Mouse (Mus musculus): ENCODE results near the gene Fam160b1. TPM values are rescaled to one million over a fixed set of nuclear protein-coding genes. Genes with fewer than 3 reads are reported as not detected.

Fam160b1 gene
- polyA plus RNA-seq, 1 experiment from 2014 or later, result 14.5 TPM

DNA sequence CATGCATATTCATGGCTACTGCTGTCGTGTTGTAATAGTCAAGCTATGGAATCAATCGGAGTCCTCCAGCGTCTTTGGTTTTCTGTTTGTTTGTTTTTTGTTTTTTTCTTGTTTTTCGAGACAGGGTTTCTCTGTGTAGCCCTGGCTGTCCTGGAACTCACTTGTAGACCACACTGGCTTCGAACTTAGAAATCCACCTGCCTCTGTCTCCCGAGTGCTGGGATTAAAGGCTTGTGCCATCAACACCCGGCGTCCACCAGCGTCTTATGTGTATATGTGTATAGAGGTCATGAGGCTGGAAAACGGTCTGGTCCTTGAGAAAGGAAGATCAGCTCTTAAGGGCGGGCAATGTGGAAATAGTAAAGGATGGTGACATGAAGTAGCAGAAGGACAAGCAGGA, 6.4 kb upstream of the Fam160b1 start:
- H3K9me3 ChIP-seq (ENCODE audit: control insufficient read depth, low read length), result no peaks in the 10 kb centered on the region
- no peak overlapping the region for H3K4me2 ChIP-seq (ENCODE audit: low read depth, low read length, severe bottlenecking)
- H3K9ac ChIP-seq (ENCODE audit: low read length), result no peak overlapping the region
- H3K36me3 ChIP-seq (ENCODE audit: control insufficient read depth, insufficient read depth, low read length), result no peaks in the 10 kb centered on the region
- no peaks in the 10 kb centered on the region for H3K27me3 ChIP-seq (ENCODE audit: control insufficient read depth, insufficient read depth, low read length)
- no peak overlapping the region for H3K4me3 ChIP-seq (ENCODE audit: low read depth, low read length)
- 93% methylated on average over 11 of the region's 11 CpGs for WGBS
- H3K4me1 ChIP-seq (replicated peaks; ENCODE audit: control insufficient read depth, insufficient read depth, low read length), result no peaks in the 10 kb centered on the region
- H3K27ac ChIP-seq (ENCODE audit: low read depth, low read length), result no peak overlapping the region
- DNase-seq (ENCODE audit: low spot score), result peak; percentile 23
- ATAC-seq (replicated peaks; ENCODE audit: low FRiP score), result no peak

DNA sequence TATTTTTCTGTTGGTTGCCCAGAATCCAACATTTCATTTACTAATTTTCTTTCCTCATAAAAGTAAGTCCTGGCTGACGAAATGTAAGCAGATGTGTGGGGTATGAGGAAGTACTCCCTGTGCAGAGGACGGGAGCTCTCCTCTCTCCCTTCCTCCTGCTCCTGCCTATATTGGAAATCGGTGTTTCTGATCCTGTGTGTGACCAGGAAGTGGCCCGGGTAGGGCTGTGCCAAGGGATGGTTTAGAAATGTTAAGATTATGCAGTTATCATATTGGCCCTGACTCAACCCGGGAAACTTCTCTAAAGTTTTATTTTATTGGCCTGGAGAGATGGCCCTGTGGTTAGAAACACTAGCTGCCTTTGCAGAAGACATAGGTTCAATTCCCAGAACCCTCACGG, 5.8 kb upstream of the Fam160b1 start:
- Histone ChIP-seq H3K27me3 (ENCODE audit: control insufficient read depth, insufficient read depth, low read length) (no peaks in the 10 kb centered on the region), H3K36me3 (ENCODE audit: control insufficient read depth, insufficient read depth, low read length) (no peaks in the 10 kb centered on the region), H3K27ac (ENCODE audit: low read depth, low read length) (no peak overlapping the region), H3K4me2 (ENCODE audit: low read depth, low read length, severe bottlenecking) (no peak overlapping the region), H3K4me3 (ENCODE audit: low read depth, low read length) (no peak overlapping the region), H3K4me1 (replicated peaks; ENCODE audit: control insufficient read depth, insufficient read depth, low read length) (no peaks in the 10 kb centered on the region), H3K9ac (ENCODE audit: low read length) (no peak overlapping the region), H3K9me3 (ENCODE audit: control insufficient read depth, low read length) (no peaks in the 10 kb centered on the region)
- DNase-seq (ENCODE audit: low spot score), result peak; percentile 23
- 90% methylated on average over 6 of the region's 6 CpGs for WGBS
- no peak for ATAC-seq (replicated peaks; ENCODE audit: low FRiP score)

DNA sequence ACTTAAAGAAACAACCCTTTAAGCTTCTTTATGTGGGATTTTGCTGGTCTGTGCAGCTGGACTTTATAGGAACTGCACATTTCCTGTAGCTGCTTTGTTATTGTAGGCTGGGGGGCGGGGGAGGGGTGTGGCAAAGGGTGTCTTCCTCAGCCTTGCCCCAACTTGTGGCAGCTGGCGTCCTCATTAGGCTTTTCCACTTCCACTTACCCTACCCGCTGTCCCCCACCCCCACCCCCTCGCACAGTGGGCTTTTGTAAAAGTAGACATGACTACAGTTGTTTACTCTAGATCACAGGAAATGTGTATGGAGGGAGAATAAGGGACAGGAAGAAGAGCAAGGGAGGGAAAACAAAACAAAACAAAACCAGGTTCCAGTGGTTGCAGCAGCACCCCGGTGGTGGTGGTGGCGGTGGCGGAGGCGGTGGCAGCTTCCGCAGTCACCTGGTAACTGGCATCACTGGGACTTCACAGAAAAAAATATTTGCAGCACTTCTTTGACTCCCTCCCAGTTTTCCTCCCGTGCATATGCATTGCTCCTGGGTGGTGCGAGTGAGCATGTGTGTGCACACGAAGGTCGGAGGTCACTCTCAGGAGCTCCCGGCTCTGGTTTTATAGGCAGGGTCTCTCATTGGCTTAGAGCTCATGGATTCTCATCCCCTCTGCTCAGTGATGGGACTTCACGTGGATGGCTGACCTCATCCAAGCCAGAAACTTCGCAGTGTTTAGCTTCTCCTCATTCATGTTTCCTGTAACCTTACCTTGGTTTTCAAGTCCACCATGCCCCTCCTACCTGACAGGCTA, 4.8 kb upstream of the Fam160b1 start:
- no peak overlapping the region for H3K27ac ChIP-seq (ENCODE audit: low read depth, low read length)
- no peak for ATAC-seq (replicated peaks; ENCODE audit: low FRiP score)
- no peak overlapping the region for H3K4me2 ChIP-seq (ENCODE audit: low read depth, low read length, severe bottlenecking)
- no peaks in the 10 kb centered on the region for H3K27me3 ChIP-seq (ENCODE audit: control insufficient read depth, insufficient read depth, low read length)
- WGBS, result 85% methylated on average over 16 of the region's 16 CpGs
- no peaks in the 10 kb centered on the region for H3K36me3 ChIP-seq (ENCODE audit: control insufficient read depth, insufficient read depth, low read length)
- peak; percentile 52 for DNase-seq (ENCODE audit: low spot score)
- H3K4me3 ChIP-seq (ENCODE audit: low read depth, low read length), result no peak overlapping the region
- no peaks in the 10 kb centered on the region for H3K9me3 ChIP-seq (ENCODE audit: control insufficient read depth, low read length)
- H3K4me1 ChIP-seq (replicated peaks; ENCODE audit: control insufficient read depth, insufficient read depth, low read length), result no peaks in the 10 kb centered on the region
- no peak overlapping the region for H3K9ac ChIP-seq (ENCODE audit: low read length)

DNA sequence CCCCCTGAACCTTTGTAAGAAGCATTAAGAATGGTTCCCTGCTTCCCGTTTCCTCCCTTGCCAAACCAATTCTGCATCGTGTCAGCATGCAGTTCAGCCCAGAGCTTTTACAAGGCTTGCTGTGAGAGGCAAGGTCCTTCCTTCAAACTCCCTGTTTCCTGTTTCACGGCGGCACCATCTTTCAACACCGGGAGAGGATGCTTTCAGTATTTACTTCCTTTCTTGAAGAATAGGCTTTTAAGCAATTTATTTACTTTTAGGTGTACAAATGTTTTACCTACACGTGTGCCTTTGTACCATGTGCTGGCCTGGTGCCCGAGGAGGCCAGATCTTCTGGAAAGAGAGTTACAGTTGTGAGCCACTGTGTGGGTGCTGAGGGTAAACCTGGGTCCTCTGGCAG, 4.2 kb upstream of the Fam160b1 start:
- no peaks in the 10 kb centered on the region for H3K27me3 ChIP-seq (ENCODE audit: control insufficient read depth, insufficient read depth, low read length)
- no peak overlapping the region for H3K4me3 ChIP-seq (ENCODE audit: low read depth, low read length)
- no peaks in the 10 kb centered on the region for H3K4me1 ChIP-seq (replicated peaks; ENCODE audit: control insufficient read depth, insufficient read depth, low read length)
- peak; percentile 30 for DNase-seq (ENCODE audit: low spot score)
- ATAC-seq (replicated peaks; ENCODE audit: low FRiP score), result no peak
- 90% methylated on average over 7 of the region's 7 CpGs for WGBS
- no peak overlapping the region for H3K4me2 ChIP-seq (ENCODE audit: low read depth, low read length, severe bottlenecking)
- H3K27ac ChIP-seq (ENCODE audit: low read depth, low read length), result no peak overlapping the region
- H3K36me3 ChIP-seq (ENCODE audit: control insufficient read depth, insufficient read depth, low read length), result no peaks in the 10 kb centered on the region
- no peak overlapping the region for H3K9ac ChIP-seq (ENCODE audit: low read length)
- H3K9me3 ChIP-seq (ENCODE audit: control insufficient read depth, low read length), result no peaks in the 10 kb centered on the region

DNA sequence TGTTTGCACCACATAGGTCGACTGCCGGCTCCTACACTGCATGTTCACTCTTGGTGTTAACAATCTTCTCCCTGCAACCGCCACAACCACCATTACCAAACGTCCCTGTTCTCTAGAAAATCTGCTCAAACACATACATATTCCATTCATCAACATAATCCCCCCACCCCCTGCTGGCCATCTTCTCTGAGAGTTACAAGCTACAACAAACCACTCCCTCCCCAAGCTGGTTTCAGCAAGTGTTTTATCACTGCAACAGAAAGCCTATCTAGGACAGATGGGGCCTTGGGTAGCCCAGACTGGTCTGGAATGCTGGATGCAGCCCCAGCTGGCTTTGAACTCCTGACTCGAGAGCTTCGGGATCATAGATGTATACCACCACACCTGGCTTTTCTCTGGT, 3.2 kb upstream of the Fam160b1 start:
- peak; percentile 27 for DNase-seq (ENCODE audit: low spot score)
- Histone ChIP-seq H3K27me3 (ENCODE audit: control insufficient read depth, insufficient read depth, low read length) (no peaks in the 10 kb centered on the region), H3K27ac (ENCODE audit: low read depth, low read length) (no peak overlapping the region), H3K9me3 (ENCODE audit: control insufficient read depth, low read length) (no peaks in the 10 kb centered on the region), H3K4me1 (replicated peaks; ENCODE audit: control insufficient read depth, insufficient read depth, low read length) (no peaks in the 10 kb centered on the region), H3K9ac (ENCODE audit: low read length) (no peak overlapping the region), H3K4me2 (ENCODE audit: low read depth, low read length, severe bottlenecking) (no peak overlapping the region), H3K36me3 (ENCODE audit: control insufficient read depth, insufficient read depth, low read length) (no peaks in the 10 kb centered on the region), H3K4me3 (ENCODE audit: low read depth, low read length) (no peak overlapping the region)
- no peak for ATAC-seq (replicated peaks; ENCODE audit: low FRiP score)
- 87% methylated on average over 6 of the region's 6 CpGs for WGBS

DNA sequence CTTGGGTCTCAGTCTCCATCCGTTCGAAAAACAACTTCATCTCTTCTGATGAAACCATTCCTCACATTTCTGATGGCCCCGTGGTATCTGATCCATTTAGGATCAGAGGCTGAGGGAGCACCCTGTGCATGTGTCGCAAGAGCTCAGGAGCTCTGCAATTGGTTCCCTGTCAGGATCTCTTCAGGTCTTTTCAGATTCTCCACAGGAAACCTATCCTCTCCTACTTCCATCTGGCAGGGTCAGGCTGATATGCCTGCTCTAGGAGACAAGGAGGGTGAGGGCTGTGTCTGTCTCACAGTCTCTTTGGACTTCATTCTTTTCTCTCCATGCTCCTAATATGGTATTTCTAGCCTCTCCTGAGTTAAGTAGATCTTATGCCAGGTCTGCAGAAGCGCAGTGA, 2.7 kb upstream of the Fam160b1 start:
- H3K27ac ChIP-seq (ENCODE audit: low read depth, low read length), result no peak overlapping the region
- WGBS, result 91% methylated on average over 5 of the region's 5 CpGs
- H3K27me3 ChIP-seq (ENCODE audit: control insufficient read depth, insufficient read depth, low read length), result no peaks in the 10 kb centered on the region
- no peak overlapping the region for H3K4me2 ChIP-seq (ENCODE audit: low read depth, low read length, severe bottlenecking)
- DNase-seq (ENCODE audit: low spot score), result peak; percentile 16
- no peaks in the 10 kb centered on the region for H3K9me3 ChIP-seq (ENCODE audit: control insufficient read depth, low read length)
- no peak for ATAC-seq (replicated peaks; ENCODE audit: low FRiP score)
- H3K9ac ChIP-seq (ENCODE audit: low read length), result no peak overlapping the region
- peaks cover 3% of the 10 kb centered on the region; the same call in 1 of the 2 replicates for H3K4me1 ChIP-seq (replicated peaks; ENCODE audit: control insufficient read depth, insufficient read depth, low read length)
- no peak overlapping the region for H3K4me3 ChIP-seq (ENCODE audit: low read depth, low read length)
- no peaks in the 10 kb centered on the region for H3K36me3 ChIP-seq (ENCODE audit: control insufficient read depth, insufficient read depth, low read length)

DNA sequence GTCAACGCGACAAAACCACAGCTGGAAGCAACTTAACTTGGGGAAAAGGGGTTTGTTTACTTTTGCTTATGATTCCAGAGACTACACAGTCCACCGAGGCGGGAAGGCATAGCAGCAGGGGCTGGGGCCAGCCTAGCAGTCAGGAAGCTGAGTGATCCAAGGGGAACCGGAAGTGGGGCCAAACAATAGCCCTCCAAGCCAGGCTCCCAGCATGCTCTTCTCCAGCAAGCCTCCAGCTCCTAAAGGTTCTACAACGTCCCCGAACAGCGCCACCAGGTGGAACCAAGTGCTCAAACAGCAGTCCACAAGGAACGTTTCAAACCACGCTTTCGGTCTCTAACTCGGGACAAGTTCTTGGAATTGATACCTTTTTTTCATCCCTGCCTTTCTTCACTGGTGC, 2.2 kb upstream of the Fam160b1 start:
- 82% methylated on average over 12 of the region's 12 CpGs for whole genome bisulfite sequencing
- Histone ChIP-seq H3K36me3 (ENCODE audit: control insufficient read depth, insufficient read depth, low read length) (no peaks in the 10 kb centered on the region), H3K27ac (ENCODE audit: low read depth, low read length) (no peak overlapping the region), H3K4me1 (replicated peaks; ENCODE audit: control insufficient read depth, insufficient read depth, low read length) (peaks cover 4% of the 10 kb centered on the region; the same call in 1 of the 2 replicates), H3K9me3 (ENCODE audit: control insufficient read depth, low read length) (no peaks in the 10 kb centered on the region), H3K4me2 (ENCODE audit: low read depth, low read length, severe bottlenecking) (no peak overlapping the region), H3K4me3 (ENCODE audit: low read depth, low read length) (no peak overlapping the region), H3K9ac (ENCODE audit: low read length) (no peak overlapping the region), H3K27me3 (ENCODE audit: control insufficient read depth, insufficient read depth, low read length) (no peaks in the 10 kb centered on the region)
- ATAC-seq (replicated peaks; ENCODE audit: low FRiP score), result no peak
- DNase-seq (ENCODE audit: low spot score), result peak; percentile 57

DNA sequence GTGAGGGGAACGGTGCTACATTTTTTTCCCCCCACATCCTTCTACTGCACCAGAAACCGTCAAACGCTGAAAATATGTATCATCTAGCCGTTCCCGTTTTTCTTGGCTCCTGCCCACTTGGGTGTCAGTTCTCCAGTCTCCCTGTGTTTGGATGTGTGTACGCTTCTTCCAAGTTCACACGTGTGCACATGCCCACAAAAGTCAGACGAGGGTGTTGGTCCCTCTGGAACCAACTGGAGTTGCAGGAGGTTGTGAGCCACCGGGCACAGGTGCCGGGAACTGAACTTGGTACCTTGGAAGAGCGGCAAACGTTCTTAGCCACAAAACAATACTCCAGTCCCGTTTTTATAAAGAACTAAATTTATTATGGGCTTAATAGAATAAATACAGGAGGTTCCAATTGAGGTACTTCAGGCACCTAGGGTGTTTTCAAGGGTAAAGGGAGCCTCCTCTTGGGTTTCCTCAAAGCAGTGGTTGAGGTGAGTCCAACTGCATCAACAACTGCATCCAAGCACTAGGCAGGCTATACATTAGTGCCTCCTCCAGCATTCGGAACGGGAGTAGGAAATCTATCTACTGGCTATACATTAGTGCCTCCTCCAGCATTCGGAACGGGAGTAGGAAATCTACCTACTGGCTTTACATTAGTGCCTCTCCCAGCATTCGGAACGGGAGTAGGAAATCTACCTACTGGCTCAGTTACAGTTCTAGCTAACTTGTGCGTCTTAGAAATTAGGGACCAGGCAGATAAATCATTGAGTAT, 1.5 kb upstream of the Fam160b1 start:
- H3K9me3 ChIP-seq (ENCODE audit: control insufficient read depth, low read length), result no peaks in the 10 kb centered on the region
- no peaks in the 10 kb centered on the region for H3K27me3 ChIP-seq (ENCODE audit: control insufficient read depth, insufficient read depth, low read length)
- 95% methylated on average over 20 of the region's 20 CpGs for WGBS
- H3K9ac ChIP-seq (ENCODE audit: low read length), result no peak overlapping the region
- H3K4me1 ChIP-seq (replicated peaks; ENCODE audit: control insufficient read depth, insufficient read depth, low read length), result peaks cover 5% of the 10 kb centered on the region
- H3K4me3 ChIP-seq (ENCODE audit: low read depth, low read length), result no peak overlapping the region
- no peak overlapping the region for H3K27ac ChIP-seq (ENCODE audit: low read depth, low read length)
- DNase-seq (ENCODE audit: low spot score) (peak; percentile 33), ATAC-seq (replicated peaks; ENCODE audit: low FRiP score) (no peak)
- no peaks in the 10 kb centered on the region for H3K36me3 ChIP-seq (ENCODE audit: control insufficient read depth, insufficient read depth, low read length)
- H3K4me2 ChIP-seq (ENCODE audit: low read depth, low read length, severe bottlenecking), result no peak overlapping the region
